Mouse (Mus musculus) kidney, embryonic 14.5 days (tissue): ENCODE results near the gene Ciz1. TPM values are rescaled to one million over a fixed set of nuclear protein-coding genes. Genes with fewer than 3 reads are reported as not detected.

Experiments used
- ATAC-seq: fragments of 200-750 bp; cut with Nextera tagmentation; 2 replicates; pipeline ENCODE4 v1.8.0; 2017; ENCODE audit warnings: moderate number of reproducible peaks, mild to moderate bottlenecking, moderate TSS enrichment, moderate library complexity; ENCODE audit not compliant: low FRiP score, low TSS enrichment
- H3K27ac ChIP-seq: fragments of 300-500 bp; sonication (generic); 2 replicates; pipeline ENCODE4 v1.5.1; 2014; ENCODE audit warnings: low read depth, mild to moderate bottlenecking, low read length, moderate library complexity, mixed read lengths
- H3K27me3 ChIP-seq: fragments of 300-500 bp; sonication (generic); 2 replicates; pipeline ENCODE4 v1.6.1; 2014; ENCODE audit warnings: mild to moderate bottlenecking, low read length; ENCODE audit not compliant: control insufficient read depth, insufficient read depth
- H3K36me3 ChIP-seq: fragments of 300-500 bp; sonication (generic); 2 replicates; pipeline ENCODE4 v1.6.1; 2014; ENCODE audit warnings: low read length, mixed read lengths; ENCODE audit not compliant: control insufficient read depth, insufficient read depth
- H3K4me1 ChIP-seq: fragments of 300-500 bp; sonication (generic); 2 replicates; pipeline ENCODE4 v1.6.1; 2014; ENCODE audit warnings: low read length, mixed read lengths; ENCODE audit not compliant: control insufficient read depth, insufficient read depth
- H3K4me2 ChIP-seq: fragments of 300-500 bp; sonication (generic); replicated peaks from 2 replicates; pipeline ENCODE4 v1.6.1; 2014; ENCODE audit warnings: low read depth, mild to moderate bottlenecking, low read length
- H3K4me3 ChIP-seq: fragments of 300-500 bp; sonication (generic); 2 replicates; pipeline ENCODE4 v1.5.1; 2014; ENCODE audit warnings: mild to moderate bottlenecking, low read length
- H3K9ac ChIP-seq: fragments of 300-500 bp; sonication (generic); 2 replicates; pipeline ENCODE4 v1.6.1; 2014; ENCODE audit warnings: low read depth, mild to moderate bottlenecking, low read length, moderate library complexity
- H3K9me3 ChIP-seq: fragments of 300-500 bp; sonication (generic); 2 replicates; pipeline ENCODE4 v1.6.1; 2016; ENCODE audit warnings: low read length; ENCODE audit not compliant: control insufficient read depth
- WGBS: fragments of 180-500 bp; shearing (Covaris S2); extraction: QIAGEN DNeasy Blood & Tissue Kit; methylation state at CpG from one replicate; pipeline ENCODE4 v1.1.7; 2014; 5-methylcytosine and 5-hydroxymethylcytosine counted together
- polyA plus RNA-seq: library from polyadenylated mRNA; unstranded; fragments of >200 nt; fragmentation: Nextera tagmentation; extraction: Ambion mirVana; gene quantifications from 2 replicates; pipeline ENCODE4 v1.2.1, GENCODE M21; 2014

Ciz1 gene
- polyA plus RNA-seq, 1 experiment from 2014 or later: 50.3 TPM

DNA sequence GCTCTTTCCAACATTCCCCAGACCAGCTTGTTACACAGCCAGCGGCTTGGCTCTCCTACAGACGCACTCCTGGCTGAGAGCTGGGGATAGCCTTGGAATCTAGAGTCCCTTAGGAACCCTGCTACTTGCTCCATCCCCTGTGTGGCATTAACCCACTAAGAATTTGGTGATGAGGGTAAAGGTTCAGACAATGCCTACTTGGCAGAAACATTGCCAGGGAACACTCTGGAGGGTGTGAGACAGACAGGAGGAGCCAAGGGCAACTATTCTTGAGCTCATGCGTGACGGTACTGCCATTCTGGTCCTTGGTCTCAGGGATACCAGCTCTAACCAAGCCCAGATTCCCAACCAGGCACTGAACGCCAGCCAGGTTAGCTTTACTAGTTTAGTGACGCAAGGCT, 69.7 kb downstream of the Ciz1 start:
- no peak overlapping the region for H3K27ac ChIP-seq
- ATAC-seq: no peak
- 97% methylated on average over 6 of the region's 6 CpGs for WGBS

DNA sequence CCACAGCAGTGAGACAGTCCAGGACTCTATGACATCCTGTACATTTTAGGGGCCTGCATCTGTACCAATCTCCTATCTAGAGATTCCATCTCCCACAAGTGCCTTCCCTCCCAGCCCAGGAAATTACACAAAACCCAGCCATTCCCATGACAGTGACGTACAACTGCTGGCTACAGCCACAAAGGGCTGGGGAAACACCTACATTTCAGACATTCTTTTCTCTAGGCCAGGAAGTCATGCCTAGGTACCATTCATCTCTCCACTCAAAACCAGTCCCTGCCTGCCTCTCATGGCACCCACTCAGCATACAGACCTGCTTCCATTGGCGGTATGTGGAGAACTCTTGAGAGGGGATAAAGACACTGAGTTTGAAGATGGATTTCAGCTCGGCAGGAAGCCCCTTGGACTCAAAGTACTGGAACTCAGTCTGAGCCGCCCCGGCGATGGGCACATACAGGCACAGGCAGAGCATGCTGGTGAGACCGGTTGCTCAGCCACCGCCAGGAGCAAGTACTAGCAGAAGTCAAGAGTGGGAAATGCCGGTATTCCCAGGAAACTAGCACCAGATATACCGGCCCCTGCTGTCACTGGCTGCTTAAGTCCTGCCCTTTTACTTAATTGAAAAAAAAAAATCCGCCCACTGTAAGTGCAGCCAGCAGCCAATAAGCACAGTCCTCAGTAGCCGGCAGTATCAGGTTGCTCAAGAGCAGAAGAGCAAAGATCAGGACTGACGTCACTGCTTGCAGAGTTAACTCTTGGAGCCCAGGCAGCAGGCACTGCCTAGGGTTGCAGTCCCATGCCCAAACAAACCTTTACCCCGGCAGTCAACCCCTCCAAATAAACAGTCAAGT, 71.6 kb downstream of the Ciz1 start:
- H3K9ac ChIP-seq: peak overlapping the region; percentile 48
- no peaks in the 10 kb centered on the region for H3K27me3 ChIP-seq
- peak; percentile 91 for ATAC-seq
- peaks cover 25% of the 10 kb centered on the region for H3K36me3 ChIP-seq
- no peaks in the 10 kb centered on the region for H3K9me3 ChIP-seq
- peaks cover 48% of the 10 kb centered on the region for H3K4me1 ChIP-seq
- 2% methylated on average over 14 of the region's 14 CpGs for WGBS
- peak overlapping the region; percentile 40 for H3K4me3 ChIP-seq
- peak overlapping the region; percentile 75 for H3K4me2 ChIP-seq
- H3K27ac ChIP-seq: peak overlapping the region; percentile 85

More for the DNA sequence above, 69.7 kb downstream of the Ciz1 start:
- no peak overlapping the region for H3K9ac ChIP-seq
- no peak overlapping the region for H3K4me3 ChIP-seq
- no peaks in the 10 kb centered on the region for H3K27me3 ChIP-seq
- H3K4me1 ChIP-seq: peaks cover 37% of the 10 kb centered on the region
- H3K36me3 ChIP-seq: peaks cover 43% of the 10 kb centered on the region
- no peaks in the 10 kb centered on the region for H3K9me3 ChIP-seq
- H3K4me2 ChIP-seq: no peak overlapping the region

DNA sequence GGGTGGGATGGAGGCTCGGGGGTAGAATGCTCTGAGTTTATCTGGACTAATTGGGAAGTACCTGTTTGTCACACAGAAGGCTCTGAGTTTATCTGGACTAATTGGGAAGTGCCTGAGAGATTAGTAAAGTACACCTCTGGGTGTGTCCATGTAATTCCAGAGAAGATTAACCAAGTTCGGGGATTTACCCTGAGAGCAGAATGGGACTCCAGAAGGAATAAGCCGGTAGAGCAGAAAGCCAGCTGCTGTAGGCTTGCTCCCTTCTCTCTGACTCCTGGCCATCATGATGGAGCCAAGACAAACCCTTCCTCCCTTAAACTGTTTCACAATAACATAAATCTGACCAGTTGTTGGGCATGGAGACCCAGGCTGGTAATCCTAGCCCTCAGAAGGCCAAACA, 72.7 kb downstream of the Ciz1 start:
- Histone ChIP-seq H3K36me3 (peaks cover 15% of the 10 kb centered on the region), H3K4me2 (no peak overlapping the region), H3K4me3 (no peak overlapping the region), H3K27ac (peak overlapping the region; percentile 88), H3K4me1 (peaks cover 50% of the 10 kb centered on the region), H3K27me3 (no peaks in the 10 kb centered on the region), H3K9ac (peak overlapping the region; percentile 23; the same call in 1 of the 2 replicates), H3K9me3 (no peaks in the 10 kb centered on the region)
- ATAC-seq: no peak
- WGBS: 34% methylated on average over 3 of the region's 3 CpGs

DNA sequence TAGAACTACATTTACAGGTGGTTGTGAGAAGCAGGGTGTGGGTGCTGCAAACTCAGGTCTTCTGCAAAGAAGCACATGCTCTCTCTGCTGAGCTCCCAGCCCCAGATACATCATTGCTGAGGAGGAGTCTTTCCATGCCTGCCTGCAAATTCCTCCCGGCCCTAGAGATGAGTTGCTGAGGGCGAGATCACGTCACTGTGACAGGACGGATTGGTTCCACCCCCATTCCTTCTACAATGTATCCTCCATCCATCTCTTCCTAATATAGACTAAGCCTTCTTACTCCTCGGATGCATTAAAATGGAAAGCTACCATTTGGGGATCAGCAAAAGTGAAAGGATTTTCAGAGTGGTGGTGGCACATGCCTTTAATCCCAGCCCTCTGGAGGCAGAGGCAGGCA, 73.4 kb downstream of the Ciz1 start:
- WGBS: 70% methylated on average over 5 of the region's 5 CpGs
- H3K4me3 ChIP-seq: no peak overlapping the region
- H3K36me3 ChIP-seq: peaks cover 7% of the 10 kb centered on the region; the same call in 1 of the 2 replicates
- no peak for ATAC-seq
- no peak overlapping the region for H3K4me2 ChIP-seq
- no peak overlapping the region for H3K9ac ChIP-seq
- peaks cover 56% of the 10 kb centered on the region for H3K4me1 ChIP-seq
- no peaks in the 10 kb centered on the region for H3K27me3 ChIP-seq
- no peak overlapping the region for H3K27ac ChIP-seq
- H3K9me3 ChIP-seq: no peaks in the 10 kb centered on the region

DNA sequence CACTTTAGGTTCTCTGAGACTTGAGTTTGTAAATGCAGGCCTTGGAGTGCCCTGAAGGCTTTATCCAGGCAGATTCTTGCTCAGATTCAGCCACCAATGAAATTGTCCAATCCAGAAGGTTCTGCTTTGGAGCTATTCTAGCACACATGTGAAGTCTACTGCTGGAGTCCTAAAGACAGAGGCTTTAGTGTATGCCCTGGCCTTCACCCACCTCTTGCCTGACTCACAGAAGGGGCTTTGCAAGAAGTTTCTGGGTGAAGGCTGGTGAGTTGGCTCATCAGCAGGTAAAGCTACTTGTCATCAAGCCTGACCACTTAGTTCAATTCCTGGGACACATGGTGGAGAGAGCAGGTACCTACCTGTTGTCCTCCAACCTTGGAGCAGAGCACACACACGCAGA, 74.0 kb downstream of the Ciz1 start:
- Histone ChIP-seq H3K27me3 (no peaks in the 10 kb centered on the region), H3K36me3 (peaks cover 1% of the 10 kb centered on the region; the same call in 1 of the 2 replicates), H3K9me3 (no peaks in the 10 kb centered on the region), H3K27ac (no peak overlapping the region), H3K9ac (no peak overlapping the region), H3K4me3 (no peak overlapping the region), H3K4me2 (no peak overlapping the region), H3K4me1 (peaks cover 56% of the 10 kb centered on the region)
- 96% methylated on average over 1 of the region's 1 CpGs for WGBS
- no peak for ATAC-seq

DNA sequence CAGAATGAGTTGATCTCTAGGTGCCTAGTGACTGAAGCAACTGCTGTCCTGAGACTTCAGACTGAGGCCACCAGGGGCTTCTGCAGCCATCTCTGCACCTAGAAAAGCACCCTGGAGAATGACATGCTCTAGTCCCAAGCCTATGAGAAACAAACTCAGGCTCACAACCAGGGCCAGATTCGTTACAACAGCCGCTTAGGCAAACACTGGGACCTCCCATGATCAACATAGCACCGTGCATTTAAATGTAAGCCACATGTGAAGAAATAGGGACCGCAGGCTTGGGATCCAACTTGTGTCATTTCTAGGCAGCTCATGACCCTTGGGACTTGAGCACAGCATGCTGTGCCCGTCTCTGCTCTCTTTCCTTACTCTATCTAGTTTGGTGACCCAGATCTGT, 75.6 kb downstream of the Ciz1 start:
- no peak overlapping the region for H3K9ac ChIP-seq
- ATAC-seq: no peak
- WGBS: 79% methylated on average over 5 of the region's 5 CpGs
- H3K9me3 ChIP-seq: no peaks in the 10 kb centered on the region
- H3K4me3 ChIP-seq: no peak overlapping the region
- H3K4me1 ChIP-seq: peaks cover 52% of the 10 kb centered on the region
- H3K27ac ChIP-seq: peak overlapping the region; percentile 24; the same call in 1 of the 2 replicates
- no peaks in the 10 kb centered on the region for H3K27me3 ChIP-seq
- 0 out of 2 replicates have a peak overlapping the region, but pooled peaks have one; percentile 10 for H3K4me2 ChIP-seq
- H3K36me3 ChIP-seq: no peaks in the 10 kb centered on the region

DNA sequence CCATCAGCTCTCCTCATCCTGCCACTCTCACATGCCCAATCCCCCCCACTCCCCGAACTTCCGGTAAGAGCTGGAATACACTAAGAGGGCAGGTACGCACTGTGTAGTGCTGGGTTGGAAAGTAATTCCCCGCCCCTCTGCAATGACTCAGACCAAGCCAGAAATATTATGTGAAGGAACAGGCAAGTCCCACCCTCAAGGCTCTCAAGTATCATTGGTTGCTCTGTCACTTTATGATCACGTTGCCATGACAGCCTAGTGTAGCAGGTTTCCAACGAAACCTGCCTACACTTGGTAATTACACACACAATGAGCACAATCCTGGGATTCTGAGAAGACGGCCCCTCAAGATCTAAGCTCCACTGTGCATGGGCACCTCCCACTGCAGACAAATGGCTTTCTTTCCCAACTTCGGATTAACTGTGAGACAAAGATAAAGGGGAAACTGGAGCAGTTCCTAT, 76.2 kb downstream of the Ciz1 start:
- Histone ChIP-seq H3K36me3 (no peaks in the 10 kb centered on the region), H3K4me3 (peak overlapping the region; percentile 16), H3K4me1 (peaks cover 46% of the 10 kb centered on the region), H3K9ac (peak overlapping the region; percentile 28; the same call in 1 of the 2 replicates), H3K9me3 (no peaks in the 10 kb centered on the region), H3K27me3 (no peaks in the 10 kb centered on the region), H3K4me2 (peak overlapping the region; percentile 31), H3K27ac (peak overlapping the region; percentile 71)
- 25% methylated on average over 8 of the region's 8 CpGs for WGBS
- ATAC-seq: peak; percentile 61

DNA sequence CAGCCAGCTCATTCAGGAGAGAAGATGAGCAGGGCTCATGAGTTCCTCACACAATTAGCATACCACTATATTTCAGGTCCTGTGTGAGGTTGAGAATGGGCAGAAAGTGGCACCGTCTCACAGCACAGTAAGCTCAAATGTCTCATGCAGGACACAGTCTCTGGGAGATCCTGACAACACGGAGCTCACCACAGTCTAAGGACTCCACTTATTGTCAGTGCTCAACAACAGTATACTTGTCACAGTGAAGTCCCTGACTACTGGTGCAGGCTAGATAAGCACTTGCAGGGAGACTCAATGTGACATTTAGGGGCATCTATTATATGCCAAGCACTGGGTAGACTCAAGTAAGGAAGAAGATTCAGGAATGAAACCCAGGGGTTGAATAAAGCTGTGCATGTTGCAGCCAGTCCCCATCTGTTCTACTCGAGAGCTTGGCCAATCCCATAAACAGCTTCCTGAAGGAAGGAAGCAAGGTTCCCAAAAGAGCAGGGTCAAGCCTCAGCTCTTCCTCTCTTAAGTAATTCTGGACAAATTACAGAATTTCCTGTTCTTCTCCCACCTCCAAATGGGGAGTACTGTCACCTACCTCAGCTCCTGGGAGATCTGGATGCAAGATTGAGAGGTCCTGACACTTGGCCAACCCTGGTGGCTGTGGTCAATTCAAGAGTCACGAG, 77.2 kb downstream of the Ciz1 start:
- peak overlapping the region; percentile 71; the same call in 1 of the 2 replicates for H3K27ac ChIP-seq
- ATAC-seq: no peak
- no peak overlapping the region for H3K9ac ChIP-seq
- H3K36me3 ChIP-seq: no peaks in the 10 kb centered on the region
- H3K4me1 ChIP-seq: peaks cover 38% of the 10 kb centered on the region
- H3K4me3 ChIP-seq: no peak overlapping the region
- H3K4me2 ChIP-seq: peak overlapping the region; percentile 31
- no peaks in the 10 kb centered on the region for H3K9me3 ChIP-seq
- no peaks in the 10 kb centered on the region for H3K27me3 ChIP-seq
- WGBS: 65% methylated on average over 4 of the region's 4 CpGs
